Mouse (Mus musculus): ENCODE data around the gene Mertk. TPM values are rescaled to one million over a fixed set of nuclear protein-coding genes. Genes with fewer than 3 reads are reported as not detected.

Mertk gene
- polyA plus RNA-seq, 1 experiment from 2014 or later: 3.6 TPM

DNA sequence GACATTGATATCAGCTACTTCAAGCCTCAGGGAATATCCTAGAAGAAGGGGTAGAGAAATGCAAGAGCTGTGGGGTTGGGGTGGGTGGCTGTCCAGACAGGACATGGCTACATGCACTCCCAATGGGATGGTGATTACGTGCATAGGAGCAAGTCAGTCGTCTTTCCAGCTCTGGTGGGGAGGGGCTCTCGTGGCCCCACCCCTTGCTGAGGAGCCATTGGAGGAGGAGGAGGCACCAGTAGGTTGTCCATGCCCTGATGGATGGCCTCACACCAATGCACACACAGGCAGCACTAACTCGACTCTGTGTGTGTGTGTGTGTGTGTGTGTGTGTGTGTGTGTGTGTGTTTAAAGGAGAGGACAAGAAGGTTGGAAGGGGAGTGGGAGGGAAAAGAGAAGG, 106.6 kb downstream of the Mertk start:
- H3K4me1 ChIP-seq: no peaks in the 10 kb centered on the region
- peaks cover 11% of the 10 kb centered on the region for H3K36me3 ChIP-seq
- H3K27me3 ChIP-seq (replicated peaks): no peaks in the 10 kb centered on the region
- no peak overlapping the region for H3K4me2 ChIP-seq
- no peak for ATAC-seq
- H3K4me3 ChIP-seq: no peak overlapping the region
- 59% methylated on average over 4 of the region's 4 CpGs for WGBS (ENCODE audit: insufficient replicate concordance)
- no peak overlapping the region for H3K27ac ChIP-seq
- H3K9ac ChIP-seq: no peak overlapping the region
- H3K9me3 ChIP-seq (replicated peaks): no peaks in the 10 kb centered on the region

DNA sequence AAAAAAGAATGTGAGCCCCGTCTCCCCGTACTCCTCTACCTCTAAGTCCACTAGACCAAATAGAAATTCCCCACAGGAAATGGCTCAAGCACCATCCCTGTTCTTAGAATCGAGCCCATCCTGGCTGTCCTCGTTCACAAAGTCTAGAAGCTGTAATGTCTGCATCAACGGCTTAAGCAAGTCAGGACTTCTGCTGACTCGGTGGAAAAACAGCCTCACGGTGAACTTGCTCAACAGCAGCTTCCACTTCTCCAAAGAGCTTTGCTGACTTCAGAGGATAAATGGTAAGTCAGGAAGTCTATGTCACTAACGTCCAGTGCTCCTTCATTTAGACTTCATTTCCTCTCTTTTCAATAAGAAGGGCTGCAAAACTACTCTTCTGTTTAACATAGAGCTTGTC, 107.8 kb downstream of the Mertk start:
- no peaks in the 10 kb centered on the region for H3K27me3 ChIP-seq (replicated peaks)
- no peak for ATAC-seq
- no peaks in the 10 kb centered on the region for H3K9me3 ChIP-seq (replicated peaks)
- no peaks in the 10 kb centered on the region for H3K4me1 ChIP-seq
- H3K27ac ChIP-seq: no peak overlapping the region
- no peak overlapping the region for H3K4me2 ChIP-seq
- no peak overlapping the region for H3K9ac ChIP-seq
- H3K4me3 ChIP-seq: no peak overlapping the region
- peaks cover under 1% of the 10 kb centered on the region; the same call in 1 of the 2 replicates for H3K36me3 ChIP-seq
- WGBS (ENCODE audit: insufficient replicate concordance): 30% methylated on average over 8 of the region's 8 CpGs

DNA sequence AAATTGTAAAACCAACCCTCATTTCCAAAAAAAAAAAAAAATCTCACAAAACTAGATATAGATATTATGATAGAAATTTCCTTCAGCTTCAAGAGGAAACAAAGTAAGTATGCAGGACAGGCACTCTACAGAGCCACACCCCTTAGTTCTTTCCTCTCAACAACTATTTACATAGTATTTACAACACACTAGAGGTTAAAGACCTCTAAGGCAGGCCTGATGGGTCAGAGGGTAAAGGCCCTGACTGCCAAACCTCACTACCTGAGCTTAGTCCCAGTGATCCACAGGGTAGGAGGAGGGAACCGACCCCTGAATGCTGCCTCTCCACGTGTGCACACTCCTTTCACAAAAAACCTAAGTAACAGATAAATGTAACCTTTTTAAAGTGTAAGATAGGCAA, 114.0 kb downstream of the Mertk start:
- no peaks in the 10 kb centered on the region for H3K9me3 ChIP-seq (replicated peaks)
- 27% methylated on average over 2 of the region's 2 CpGs for WGBS (ENCODE audit: insufficient replicate concordance)
- H3K4me1 ChIP-seq: peaks cover 8% of the 10 kb centered on the region
- no peaks in the 10 kb centered on the region for H3K36me3 ChIP-seq
- no peak overlapping the region for H3K9ac ChIP-seq
- no peak overlapping the region for H3K27ac ChIP-seq
- ATAC-seq: no peak
- peaks cover 16% of the 10 kb centered on the region for H3K27me3 ChIP-seq (replicated peaks)
- no peak overlapping the region for H3K4me2 ChIP-seq
- H3K4me3 ChIP-seq: no peak overlapping the region

DNA sequence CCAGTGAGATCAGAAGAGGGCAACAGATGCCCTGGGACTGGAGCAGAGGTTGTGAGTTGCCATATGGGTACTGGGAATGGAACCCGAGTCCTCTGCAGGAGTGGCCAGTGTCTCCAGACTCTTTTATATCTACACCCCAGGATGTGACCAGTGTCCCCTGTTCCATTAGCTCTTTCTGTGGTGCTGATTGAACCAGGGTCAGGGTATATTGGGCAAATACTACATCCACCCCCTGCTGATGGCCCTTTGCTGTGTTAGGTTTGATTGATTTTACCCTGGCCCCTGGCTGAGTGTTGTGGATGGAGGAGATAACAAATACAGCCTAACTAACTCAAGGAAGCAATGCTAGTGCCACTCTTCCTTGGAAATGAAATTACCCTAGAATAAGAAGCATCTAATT, 117.6 kb downstream of the Mertk start:
- WGBS (ENCODE audit: insufficient replicate concordance): 79% methylated on average over 1 of the region's 1 CpGs

DNA sequence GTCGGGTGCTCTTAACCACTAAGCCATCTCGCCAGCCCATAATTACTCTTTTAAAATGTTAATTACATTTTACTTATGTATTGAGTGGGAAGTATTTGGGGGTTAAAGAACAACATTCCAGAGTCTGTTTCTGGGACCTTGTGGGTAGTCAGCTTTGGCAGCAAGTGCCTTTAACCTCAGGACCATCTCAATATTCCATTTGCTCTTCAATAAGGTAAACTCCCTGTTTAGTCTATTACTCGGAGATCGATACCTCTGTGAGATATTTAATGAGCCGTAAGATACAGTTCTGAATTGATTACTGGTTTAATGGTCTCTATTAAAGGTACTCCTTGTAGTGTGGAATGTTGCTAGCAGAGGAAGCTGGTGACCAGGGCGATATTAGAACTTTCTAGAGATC, 118.2 kb downstream of the Mertk start:
- Histone ChIP-seq H3K27ac (no peak overlapping the region), H3K36me3 (no peaks in the 10 kb centered on the region), H3K9me3 (replicated peaks) (no peaks in the 10 kb centered on the region), H3K27me3 (replicated peaks) (peaks cover 16% of the 10 kb centered on the region), H3K4me3 (peak overlapping the region; percentile 79), H3K4me1 (peaks cover 26% of the 10 kb centered on the region), H3K9ac (0 out of 2 replicates have a peak overlapping the region, but pooled peaks have one; percentile 3), H3K4me2 (peak overlapping the region; percentile 80)
- 47% methylated on average over 6 of the region's 6 CpGs for WGBS (ENCODE audit: insufficient replicate concordance)
- no peak for ATAC-seq

More for the DNA sequence above, 117.6 kb downstream of the Mertk start:
- Histone ChIP-seq H3K4me1 (peaks cover 25% of the 10 kb centered on the region), H3K36me3 (no peaks in the 10 kb centered on the region), H3K4me2 (no peak overlapping the region), H3K27ac (no peak overlapping the region), H3K4me3 (no peak overlapping the region), H3K27me3 (replicated peaks) (peaks cover 16% of the 10 kb centered on the region), H3K9ac (no peak overlapping the region), H3K9me3 (replicated peaks) (no peaks in the 10 kb centered on the region)
- ATAC-seq: no peak

DNA sequence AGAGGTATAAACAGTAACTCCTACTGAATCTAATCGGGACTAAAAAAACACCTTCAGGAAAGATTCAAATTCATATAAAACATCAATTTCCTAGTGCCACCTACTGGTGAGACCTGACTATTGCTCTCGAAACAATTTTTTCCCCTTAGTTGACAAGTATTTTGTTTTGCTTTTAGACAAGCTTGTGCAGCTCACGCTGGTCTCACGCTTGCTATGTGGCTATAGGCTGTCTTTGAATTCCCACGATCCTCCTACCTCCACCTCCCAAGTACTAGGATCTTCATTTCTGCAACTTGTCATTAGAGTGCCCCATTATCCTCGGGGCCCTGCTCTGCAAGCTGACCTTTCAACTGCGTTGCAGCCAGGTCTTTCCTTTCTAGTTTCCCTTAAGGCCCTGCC, 118.6 kb downstream of the Mertk start:
- Histone ChIP-seq H3K9ac (peak overlapping the region; percentile 57), H3K4me1 (peaks cover 26% of the 10 kb centered on the region), H3K4me3 (peak overlapping the region; percentile 79), H3K4me2 (peak overlapping the region; percentile 80), H3K27ac (peak overlapping the region; percentile 88), H3K9me3 (replicated peaks) (no peaks in the 10 kb centered on the region), H3K27me3 (replicated peaks) (peaks cover 16% of the 10 kb centered on the region), H3K36me3 (no peaks in the 10 kb centered on the region)
- WGBS (ENCODE audit: insufficient replicate concordance): 1% methylated on average over 7 of the region's 7 CpGs
- ATAC-seq: peak; percentile 14

DNA sequence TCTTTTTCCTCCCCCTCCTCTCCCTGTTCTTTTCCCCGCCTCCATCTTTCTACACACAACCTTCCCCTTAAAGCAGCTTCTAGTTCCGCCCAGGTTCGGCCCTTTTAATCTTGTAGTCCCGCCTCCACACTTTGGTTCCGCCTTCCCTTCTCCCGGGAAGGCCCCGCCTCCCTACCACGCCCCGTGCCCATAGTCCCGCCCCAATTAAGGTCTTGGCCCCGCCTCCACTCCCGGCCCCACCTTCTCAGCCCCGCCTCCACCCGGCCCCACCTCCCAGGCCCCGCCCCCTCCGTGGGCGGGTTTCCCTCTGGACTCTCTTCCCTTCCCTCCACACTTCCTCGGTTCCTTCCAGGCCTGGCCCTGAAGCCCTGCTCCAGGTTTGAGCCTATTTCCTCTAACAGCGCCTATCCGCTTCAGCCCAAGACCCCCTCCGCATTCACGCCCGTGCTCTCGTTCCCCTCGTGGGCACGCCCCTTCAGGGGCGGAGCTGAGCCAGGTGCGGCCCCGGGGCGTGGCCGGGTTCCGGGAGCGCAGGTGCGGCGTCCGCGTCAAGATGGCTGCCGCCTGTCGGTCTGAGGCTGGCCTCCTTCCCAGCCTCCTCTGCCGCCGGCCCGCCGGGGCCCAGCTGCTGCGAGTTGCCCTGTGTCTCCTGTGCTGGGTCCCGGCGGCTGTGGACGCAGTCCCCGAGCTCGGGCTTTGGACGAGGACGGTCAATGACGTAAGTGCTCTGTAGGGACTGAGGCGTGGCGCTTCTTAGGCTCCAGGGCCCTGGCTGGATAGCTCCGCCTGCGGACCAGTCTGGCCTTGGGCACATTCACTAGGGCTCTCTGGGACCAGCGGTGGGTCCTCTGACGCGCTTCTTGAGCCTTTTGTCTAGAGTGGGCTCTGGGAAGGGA, 119.3 kb downstream of the Mertk start, which contains the start of gene Tmem87b:
Gene Tmem87b, plus strand, starts transcription at position 333 of the 896 bp plus-strand sequence.
- 1% methylated on average over 59 of the region's 59 CpGs for WGBS (ENCODE audit: insufficient replicate concordance)
- Histone ChIP-seq H3K27ac (peak within 1 kb of the TSS; percentile 88), H3K4me2 (peak within 1 kb of the TSS; percentile 80), H3K9me3 (replicated peaks) (no peaks in the 10 kb centered on the region), H3K36me3 (no peaks in the 10 kb centered on the region), H3K27me3 (replicated peaks) (peaks cover 16% of the 10 kb centered on the region), H3K4me3 (peak within 1 kb of the TSS; percentile 79), H3K4me1 (peaks cover 26% of the 10 kb centered on the region), H3K9ac (peak within 1 kb of the TSS; percentile 74)
- ATAC-seq: peak; percentile 90

DNA sequence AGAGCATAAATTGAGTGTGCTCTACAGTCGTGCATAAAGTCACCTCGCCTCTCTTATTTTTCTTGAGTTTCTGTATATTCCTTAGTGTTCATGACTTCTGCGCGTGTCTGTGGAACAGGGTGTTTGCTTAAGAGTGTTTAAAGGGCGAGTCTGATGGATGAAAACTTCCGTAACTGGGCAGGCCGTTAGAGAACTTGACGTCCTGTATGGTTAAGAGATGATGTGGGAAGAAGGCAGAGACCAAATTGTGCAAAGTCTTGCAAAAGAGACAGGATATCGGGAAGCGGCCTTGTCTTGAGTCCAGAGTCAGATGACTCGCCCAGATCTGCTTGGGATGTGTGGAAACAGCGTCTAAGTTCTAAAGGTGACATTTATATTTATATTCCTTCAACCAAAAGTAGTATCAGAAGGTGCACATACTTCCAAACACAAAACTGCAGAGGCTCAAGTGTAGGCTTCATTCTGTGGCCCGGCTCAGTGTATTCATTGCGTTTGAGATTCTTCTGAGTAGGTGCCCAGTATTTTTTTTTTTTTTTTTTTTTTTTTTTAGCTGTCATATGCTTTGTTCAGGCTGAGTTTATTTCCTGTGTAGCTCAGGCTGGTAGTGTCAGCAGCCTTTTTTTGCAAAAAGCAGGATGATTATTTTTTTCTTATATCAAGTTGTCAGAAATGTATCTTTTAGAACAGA, 120.3 kb downstream of the Mertk start:
- peak overlapping the region; percentile 80 for H3K4me2 ChIP-seq
- no peak for ATAC-seq
- H3K4me1 ChIP-seq: peaks cover 26% of the 10 kb centered on the region
- 0 out of 2 replicates have a peak, but pooled peaks cover 5% of the 10 kb centered on the region for H3K36me3 ChIP-seq
- no peaks in the 10 kb centered on the region for H3K9me3 ChIP-seq (replicated peaks)
- peak overlapping the region; percentile 79 for H3K4me3 ChIP-seq
- WGBS (ENCODE audit: insufficient replicate concordance): 21% methylated on average over 14 of the region's 14 CpGs
- peak overlapping the region; percentile 88 for H3K27ac ChIP-seq
- peaks cover 14% of the 10 kb centered on the region for H3K27me3 ChIP-seq (replicated peaks)
- H3K9ac ChIP-seq: peak overlapping the region; percentile 74

DNA sequence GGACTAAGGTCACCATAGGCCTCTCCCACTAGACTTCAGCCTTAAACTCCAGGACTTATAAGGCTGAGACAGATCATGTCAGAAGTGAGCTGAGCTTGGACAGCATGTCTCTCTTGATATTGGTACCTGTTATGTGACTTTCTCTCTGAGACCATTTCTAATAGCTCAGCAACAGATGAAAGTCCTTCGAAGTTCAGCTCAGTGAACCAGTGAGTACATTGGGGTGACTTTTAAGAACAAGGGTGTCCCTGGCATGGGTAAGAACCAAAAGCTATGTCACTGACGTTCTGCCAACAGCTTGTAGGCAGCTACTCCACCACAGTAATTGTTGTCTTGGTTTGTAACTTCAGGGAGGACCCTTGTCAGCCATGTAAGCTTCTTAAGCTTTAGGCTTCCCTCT, 121.9 kb downstream of the Mertk start:
- Histone ChIP-seq H3K27me3 (replicated peaks) (0 out of 2 replicates have a peak, but pooled peaks cover under 1% of the 10 kb centered on the region), H3K9me3 (replicated peaks) (no peaks in the 10 kb centered on the region), H3K9ac (no peak overlapping the region), H3K27ac (no peak overlapping the region), H3K4me1 (peaks cover 26% of the 10 kb centered on the region), H3K4me2 (no peak overlapping the region), H3K4me3 (no peak overlapping the region), H3K36me3 (peaks cover 13% of the 10 kb centered on the region; the same call in 1 of the 2 replicates)
- ATAC-seq: no peak
- WGBS (ENCODE audit: insufficient replicate concordance): 76% methylated on average over 2 of the region's 2 CpGs

DNA sequence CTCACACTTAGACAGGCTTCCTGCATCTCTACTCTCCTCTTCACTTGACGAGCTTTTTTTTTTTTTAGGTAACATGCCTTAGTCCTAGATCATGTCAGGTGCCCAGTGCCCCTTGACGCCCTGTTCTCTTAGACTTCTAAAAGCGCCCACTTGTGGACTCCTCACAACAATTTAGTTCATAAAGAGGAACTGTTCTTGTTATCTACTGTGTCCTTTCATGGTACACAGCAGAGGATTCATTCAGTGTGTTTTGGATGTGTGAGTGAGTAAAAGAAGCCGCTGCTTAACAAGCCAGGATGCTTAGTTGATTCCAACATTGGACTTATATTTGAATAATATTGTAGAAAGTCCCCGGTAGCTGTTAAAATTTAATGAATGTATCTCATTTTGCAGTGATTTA, 125.1 kb downstream of the Mertk start:
- peaks cover 14% of the 10 kb centered on the region for H3K4me1 ChIP-seq
- 72% methylated on average over 5 of the region's 5 CpGs for WGBS (ENCODE audit: insufficient replicate concordance)

DNA sequence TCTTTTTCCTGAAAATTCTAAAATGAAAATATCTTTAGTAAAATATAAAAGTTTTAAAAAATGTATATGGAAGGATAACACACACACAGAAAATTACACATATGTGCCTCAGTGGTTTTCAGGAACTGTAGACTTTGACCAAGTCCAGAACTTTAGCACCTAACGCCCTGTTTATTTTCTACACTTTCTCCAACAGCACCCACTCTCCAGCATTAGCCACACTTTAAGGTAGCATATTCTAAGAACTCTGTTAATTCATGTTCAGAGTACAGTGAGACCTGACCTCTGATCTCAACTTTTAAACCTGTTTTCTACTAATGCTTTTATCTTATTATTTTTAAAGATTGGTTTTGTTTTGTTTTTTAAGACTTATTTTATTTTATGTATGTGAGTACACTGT, 129.0 kb downstream of the Mertk start:
- H3K9ac ChIP-seq: no peak overlapping the region
- no peaks in the 10 kb centered on the region for H3K9me3 ChIP-seq (replicated peaks)
- H3K4me3 ChIP-seq: no peak overlapping the region
- no peaks in the 10 kb centered on the region for H3K4me1 ChIP-seq
- no peaks in the 10 kb centered on the region for H3K27me3 ChIP-seq (replicated peaks)
- H3K36me3 ChIP-seq: peaks cover 59% of the 10 kb centered on the region
- ATAC-seq: no peak
- no peak overlapping the region for H3K4me2 ChIP-seq
- WGBS (ENCODE audit: insufficient replicate concordance): 70% methylated on average over 1 of the region's 1 CpGs
- no peak overlapping the region for H3K27ac ChIP-seq

More for the DNA sequence above, 125.1 kb downstream of the Mertk start:
- H3K36me3 ChIP-seq: peaks cover 33% of the 10 kb centered on the region
- ATAC-seq: no peak
- no peak overlapping the region for H3K9ac ChIP-seq
- no peak overlapping the region for H3K4me3 ChIP-seq
- no peak overlapping the region for H3K4me2 ChIP-seq
- no peaks in the 10 kb centered on the region for H3K27me3 ChIP-seq (replicated peaks)
- no peaks in the 10 kb centered on the region for H3K9me3 ChIP-seq (replicated peaks)
- no peak overlapping the region for H3K27ac ChIP-seq

DNA sequence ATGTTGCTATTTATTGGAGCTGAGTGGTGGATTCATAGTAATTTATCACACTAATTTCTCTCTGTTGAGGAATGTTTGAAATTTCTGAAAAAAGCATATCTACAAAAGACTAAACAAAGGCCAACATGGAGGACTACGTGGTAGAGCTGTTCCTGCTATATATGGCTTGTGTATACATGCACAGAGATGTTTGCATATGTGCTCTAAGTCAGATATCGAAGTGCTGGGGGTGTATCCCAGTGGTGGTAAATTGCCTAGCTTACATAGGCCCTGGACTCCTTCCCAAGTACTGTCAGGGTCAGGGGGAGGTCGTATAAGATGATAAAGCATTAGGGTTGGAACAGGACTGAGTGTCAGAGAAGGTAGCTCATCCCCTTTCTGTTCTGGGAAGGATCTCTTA, 133.9 kb downstream of the Mertk start:
- no peak overlapping the region for H3K27ac ChIP-seq
- WGBS (ENCODE audit: insufficient replicate concordance): 66% methylated on average over 3 of the region's 3 CpGs
- peaks cover 75% of the 10 kb centered on the region for H3K36me3 ChIP-seq
- H3K9me3 ChIP-seq (replicated peaks): no peaks in the 10 kb centered on the region
- no peaks in the 10 kb centered on the region for H3K27me3 ChIP-seq (replicated peaks)
- no peak for ATAC-seq
- H3K4me2 ChIP-seq: no peak overlapping the region
- no peak overlapping the region for H3K9ac ChIP-seq
- H3K4me1 ChIP-seq: no peaks in the 10 kb centered on the region
- H3K4me3 ChIP-seq: no peak overlapping the region

All from liver, embryonic 12.5 days (tissue).